Mouse (Mus musculus) bone marrow, adult 2 months (tissue): ENCODE results near the gene Hsp90ab1. TPM values are rescaled to one million over a fixed set of nuclear protein-coding genes. Genes with fewer than 3 reads are reported as not detected.

ENCODE experiments used
- H3K27ac ChIP-seq: fragments of 200-500 bp; 2 replicates; pipeline ENCODE4 v1.5.1; 2012; ENCODE audit warnings: low read depth, mild to moderate bottlenecking, control low read depth, inconsistent platforms, low read length; ENCODE audit not compliant: control insufficient read depth, poor library complexity, insufficient read depth
- H3K4me1 ChIP-seq: fragments of 200-500 bp; 2 replicates; pipeline ENCODE4 v1.6.1; 2011; ENCODE audit warnings: low read length; ENCODE audit not compliant: control insufficient read depth, insufficient read depth
- H3K4me3 ChIP-seq: fragments of 200-500 bp; replicated peaks from 2 replicates; pipeline ENCODE3; 2011; ENCODE audit warnings: mild to moderate bottlenecking, low read depth, low read length, control low read depth; ENCODE audit not compliant: control insufficient read depth
- CTCF ChIP-seq: fragments of 200-500 bp; IDR thresholded peaks from 2 replicates; pipeline ENCODE4 v1.5.1; 2011; ENCODE audit warnings: low read length, control low read depth; ENCODE audit not compliant: control insufficient read depth, insufficient read depth
- POLR2A ChIP-seq: fragments of 200-500 bp; IDR thresholded peaks from 2 replicates; pipeline ENCODE4 v1.6.1; 2011; ENCODE audit warnings: low read depth, mild to moderate bottlenecking, control low read depth, low read length, borderline replicate concordance; ENCODE audit not compliant: control insufficient read depth
- WGBS: fragments of 180-500 bp; shearing (Covaris S2); methylation state at CpG from one replicate; pipeline ENCODE4 v1.1.7; 2018; 5-methylcytosine and 5-hydroxymethylcytosine counted together
- polyA plus RNA-seq: library from polyadenylated mRNA; stranded (reverse); fragments of >200 nt; gene quantifications from 2 replicates; pipeline ENCODE4 v1.2.4, GENCODE M21; 2011; ENCODE audit warnings: low replicate concordance; ENCODE audit not compliant: missing spikeins, insufficient read depth, insufficient read length

The Hsp90ab1 gene
- 576 and 1,077 TPM in 2 replicates for polyA plus RNA-seq

- WGBS = under 1% methylated on average over 41 of the region's 41 CpGs
- H3K4me1 ChIP-seq = no peaks in the 10 kb centered on the region; the same call in 1 of the 2 replicates
- peak within 1 kb of the TSS; percentile 97 for H3K4me3 ChIP-seq
- TF ChIP-seq CTCF (no peak), POLR2A (peak; percentile 93; the same call in 1 of the 2 replicates)
- H3K27ac ChIP-seq = peak within 1 kb of the TSS; percentile 93
Observed at GRCm38 (mm10) chr17:45573087-45573779, at the start of gene Hsp90ab1. Hsp90ab1 (minus strand) TSS chr17:45573271.

DNA sequence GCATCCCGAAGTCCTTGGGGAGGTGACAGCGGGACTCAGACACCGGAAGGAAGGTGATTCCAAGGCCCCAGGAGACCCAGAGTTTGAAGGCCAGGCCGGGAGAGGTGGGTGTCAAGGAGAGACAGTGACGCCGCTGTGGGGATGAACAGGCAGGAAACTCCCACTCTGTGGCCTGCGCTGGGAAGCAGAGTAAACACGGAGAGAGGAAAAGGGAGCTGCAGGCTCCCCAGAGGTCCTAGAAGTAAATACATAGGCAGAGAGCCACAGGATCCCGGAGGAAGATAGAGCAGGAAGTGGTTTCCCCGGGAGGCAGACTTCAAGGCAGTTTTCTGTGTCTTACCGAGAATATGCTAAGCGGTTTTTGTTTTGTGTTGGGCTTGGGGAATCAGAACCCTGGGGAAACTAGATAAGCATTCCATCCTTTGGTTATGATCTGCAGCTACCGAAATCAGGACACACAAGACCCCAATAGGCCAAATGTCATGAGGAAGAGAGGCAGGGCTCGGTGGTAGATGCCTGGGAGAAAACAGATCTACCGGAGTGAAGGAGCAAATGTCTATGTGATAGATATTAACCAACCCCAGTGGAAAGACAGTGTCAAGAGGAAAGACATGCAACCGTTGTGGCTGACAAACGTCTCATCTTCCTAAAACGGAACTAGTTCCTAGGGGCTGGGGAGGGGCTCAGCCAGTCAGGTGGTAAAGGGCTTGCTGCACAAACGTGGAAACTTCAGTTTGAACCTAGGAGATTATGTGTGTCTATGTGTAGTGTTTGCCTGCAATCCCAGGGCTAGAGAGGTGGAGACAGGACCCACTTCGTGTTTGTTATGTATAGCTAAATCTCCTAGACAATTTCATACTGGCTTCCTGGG, 46.5 kb upstream of the Hsp90ab1 start:
- H3K4me3 ChIP-seq = peak overlapping the region; percentile 27
- no peaks in the 10 kb centered on the region; the same call in 1 of the 2 replicates for H3K4me1 ChIP-seq
- under 1% methylated on average over 20 of the region's 20 CpGs for WGBS
- peak overlapping the region; percentile 53 for H3K27ac ChIP-seq
- TF ChIP-seq POLR2A = no peak
- TF ChIP-seq CTCF = no peak

- Histone ChIP-seq H3K4me1 (no peaks in the 10 kb centered on the region; the same call in 1 of the 2 replicates), H3K4me3 (peak overlapping the region; percentile 27), H3K27ac (peak overlapping the region; percentile 53)
- no peak for TF ChIP-seq POLR2A
- TF ChIP-seq CTCF = no peak
- WGBS = 14% methylated on average over 8 of the region's 8 CpGs
Observed at GRCm38 (mm10) chr17:45618941-45619385, 45.9 kb upstream of the Hsp90ab1 start.

GRCm38 (mm10) chr17:45617655-45618054, 44.6 kb upstream of the Hsp90ab1 start:
- H3K4me1 ChIP-seq = no peaks in the 10 kb centered on the region; the same call in 1 of the 2 replicates
- TF ChIP-seq POLR2A (no peak), CTCF (no peak)
- no peak overlapping the region for H3K27ac ChIP-seq
- no peak overlapping the region for H3K4me3 ChIP-seq
- 80% methylated on average over 6 of the region's 6 CpGs for WGBS

DNA sequence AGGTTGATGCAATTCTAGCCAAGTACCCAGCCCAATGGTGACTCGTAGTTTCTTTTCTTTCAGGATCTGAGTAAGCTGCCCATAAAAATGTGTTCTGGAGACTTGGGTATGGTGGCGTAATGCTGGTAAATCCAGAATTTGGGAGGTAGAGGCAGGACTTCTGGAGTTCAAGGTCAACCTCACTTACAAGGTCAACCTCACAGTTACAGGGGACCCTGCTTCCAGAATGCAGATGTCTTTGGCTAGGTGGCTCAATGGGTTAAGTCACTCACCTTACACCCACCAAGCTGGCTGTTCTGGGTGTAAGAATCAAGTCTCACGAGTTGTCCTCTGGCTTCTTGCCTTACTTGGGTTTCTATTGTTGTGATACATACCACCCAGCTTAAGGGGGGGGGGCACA, 43.6 kb upstream of the Hsp90ab1 start:
- 67% methylated on average over 3 of the region's 3 CpGs for WGBS
- no peak overlapping the region for H3K4me3 ChIP-seq
- no peak overlapping the region for H3K27ac ChIP-seq
- H3K4me1 ChIP-seq = no peaks in the 10 kb centered on the region; the same call in 1 of the 2 replicates
- TF ChIP-seq POLR2A = no peak

DNA sequence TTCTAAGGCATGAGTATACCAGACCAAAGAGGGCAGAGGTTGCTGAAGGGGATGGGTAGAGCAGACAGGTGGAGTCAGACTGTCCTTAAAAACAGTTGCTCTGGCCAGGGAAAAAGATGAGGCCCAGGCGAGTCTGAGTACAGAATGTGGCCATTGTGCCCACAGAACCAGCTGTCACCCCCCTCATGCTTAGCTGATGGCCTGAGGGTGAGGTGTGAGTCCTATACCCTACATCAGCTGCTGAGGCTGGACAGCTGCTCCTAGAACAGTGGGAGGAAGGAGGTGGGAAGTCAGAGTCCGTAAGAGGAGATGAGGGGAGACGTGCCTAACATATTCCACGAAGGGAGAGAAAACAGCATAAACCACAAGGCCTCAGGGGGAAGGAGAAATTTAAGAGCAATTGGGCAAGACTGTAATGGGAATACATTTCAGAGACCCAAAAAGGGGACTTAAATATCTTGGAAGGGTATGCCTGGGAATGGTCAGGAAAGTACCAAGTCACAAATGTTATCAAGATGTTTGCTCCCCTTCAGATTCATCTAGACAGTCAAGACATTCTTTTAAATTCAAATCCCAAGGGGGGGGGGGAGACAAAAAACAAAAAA, 43.1 kb upstream of the Hsp90ab1 start:
- H3K4me3 ChIP-seq = no peak overlapping the region
- WGBS = 47% methylated on average over 4 of the region's 4 CpGs
- TF ChIP-seq CTCF (no peak), POLR2A (no peak)
- H3K4me1 ChIP-seq = no peaks in the 10 kb centered on the region; the same call in 1 of the 2 replicates
- no peak overlapping the region for H3K27ac ChIP-seq

- 27% methylated on average over 7 of the region's 7 CpGs for WGBS
- H3K4me3 ChIP-seq = no peak overlapping the region
- TF ChIP-seq CTCF (no peak), POLR2A (no peak)
- H3K27ac ChIP-seq = no peak overlapping the region
- H3K4me1 ChIP-seq = no peaks in the 10 kb centered on the region; the same call in 1 of the 2 replicates
Observed at GRCm38 (mm10) chr17:45612921-45613320, 39.9 kb upstream of the Hsp90ab1 start.

GRCm38 (mm10) chr17:45612008-45612407, 38.9 kb upstream of the Hsp90ab1 start:
- 67% methylated on average over 8 of the region's 8 CpGs for WGBS
- Histone ChIP-seq H3K27ac (no peak overlapping the region), H3K4me1 (no peaks in the 10 kb centered on the region; the same call in 1 of the 2 replicates), H3K4me3 (no peak overlapping the region)
- no peak for TF ChIP-seq POLR2A
- TF ChIP-seq CTCF = no peak
